Mouse (Mus musculus) kidney, adult 2 months (tissue): ENCODE measurements around the gene Gpx3. TPM values are rescaled to one million over a fixed set of nuclear protein-coding genes. Genes with fewer than 3 reads are reported as not detected.
"Not testable (repeated sequence)": the region's sequence is repeated elsewhere in the genome, so short reads cannot be mapped to it uniquely, and the experiment has no call there.

Source experiments
- DNase-seq: peaks from one replicate; pipeline ENCODE4 v3.0.0; 2021
- H3K27ac ChIP-seq: fragments of 200-500 bp; 2 replicates; pipeline ENCODE4 v1.5.1; 2012; ENCODE audit warnings: low read depth, low read length, control low read depth, inconsistent platforms; ENCODE audit not compliant: insufficient read depth
- H3K27me3 ChIP-seq: fragments of 200-500 bp; replicated peaks from 2 replicates; pipeline ENCODE4 v1.6.1; 2012; ENCODE audit warnings: mild to moderate bottlenecking, moderate library complexity, low read length, inconsistent platforms; ENCODE audit not compliant: control insufficient read depth, insufficient read depth
- H3K36me3 ChIP-seq: fragments of 200-500 bp; 2 replicates; pipeline ENCODE4 v1.6.1; 2012; ENCODE audit warnings: mild to moderate bottlenecking, moderate library complexity, low read length, inconsistent platforms; ENCODE audit not compliant: control insufficient read depth, insufficient read depth
- H3K4me1 ChIP-seq: fragments of 200-500 bp; 2 replicates; pipeline ENCODE4 v1.6.1; 2011; ENCODE audit warnings: low read length; ENCODE audit not compliant: control insufficient read depth, insufficient read depth
- H3K4me3 ChIP-seq: fragments of 200-500 bp; 2 replicates; pipeline ENCODE4 v1.5.1; 2011; ENCODE audit warnings: mild to moderate bottlenecking, low read depth, low read length, control low read depth; ENCODE audit not compliant: insufficient read depth
- CTCF ChIP-seq: fragments of 200-500 bp; conservative IDR thresholded peaks from 2 replicates; pipeline ENCODE4 v1.5.1; 2011; ENCODE audit warnings: low read depth, mild to moderate bottlenecking, control low read depth, low read length, moderate library complexity, mixed read lengths; ENCODE audit not compliant: insufficient read depth, insufficient read length
- POLR2A ChIP-seq: fragments of 200-500 bp; IDR thresholded peaks from one replicate; pipeline ENCODE4 v1.6.1; 2011; ENCODE audit warnings: low read depth, low read length, control low read depth
- WGBS: fragments of 180-500 bp; shearing (Covaris S2); methylation state at CpG from one replicate; pipeline ENCODE4 v1.1.7; 2018; 5-methylcytosine and 5-hydroxymethylcytosine counted together
- polyA plus RNA-seq: library from polyadenylated mRNA; depleted of rRNA; stranded (reverse); fragments of >200 nt; gene quantifications from 2 replicates; pipeline ENCODE4 v1.2.3, GENCODE M21; 2012; rRNA removed

The Gpx3 gene
- polyA plus RNA-seq, 1 experiment = 31,623 TPM

- no peak for DNase-seq
- H3K4me1 ChIP-seq = peaks cover 7% of the 10 kb centered on the region; the same call in 1 of the 2 replicates
- H3K36me3 ChIP-seq = no peaks in the 10 kb centered on the region
- no peak overlapping the region for H3K27ac ChIP-seq
- WGBS = 80% methylated on average over 8 of the region's 8 CpGs
- no peak for TF ChIP-seq CTCF
- no peak for TF ChIP-seq POLR2A
- no peaks in the 10 kb centered on the region for H3K27me3 ChIP-seq
- no peak overlapping the region for H3K4me3 ChIP-seq
Measured at GRCm38 (mm10) chr11:54954716-54955115, 52.5 kb downstream of the Gpx3 start.

- H3K27me3 ChIP-seq, H3K36me3 ChIP-seq, DNase-seq, H3K4me1 ChIP-seq: not testable (repeated sequence)
- Histone ChIP-seq H3K27ac (peak overlapping the region; percentile 85), H3K4me3 (peak overlapping the region; percentile 79)
- WGBS = 34% methylated on average over 10 of the region's 10 CpGs
Measured at GRCm38 (mm10) chr11:54955400-54955734, 53.1 kb downstream of the Gpx3 start.

GRCm38 (mm10) chr11:54955735-54956480, 53.7 kb downstream of the Gpx3 start:
- peak overlapping the region; percentile 79 for H3K4me3 ChIP-seq
- peak; percentile 100 for DNase-seq
- peaks cover 7% of the 10 kb centered on the region; the same call in 1 of the 2 replicates for H3K4me1 ChIP-seq
- peak overlapping the region; percentile 85 for H3K27ac ChIP-seq
- no peaks in the 10 kb centered on the region for H3K36me3 ChIP-seq
- no peaks in the 10 kb centered on the region for H3K27me3 ChIP-seq
- TF ChIP-seq CTCF (no peak), POLR2A (peak; percentile 61)
- under 1% methylated on average over 59 of the region's 59 CpGs for WGBS

- Histone ChIP-seq H3K4me3 (no peak overlapping the region), H3K36me3 (no peaks in the 10 kb centered on the region), H3K27me3 (no peaks in the 10 kb centered on the region), H3K4me1 (peaks cover 9% of the 10 kb centered on the region; the same call in 1 of the 2 replicates), H3K27ac (no peak overlapping the region)
- TF ChIP-seq POLR2A = no peak
- TF ChIP-seq CTCF = no peak
- 80% methylated on average over 7 of the region's 7 CpGs for WGBS
- no peak for DNase-seq
Measured at GRCm38 (mm10) chr11:54956912-54957311, 54.7 kb downstream of the Gpx3 start.

- not testable (repeated sequence) for DNase-seq, H3K36me3 ChIP-seq, H3K4me3 ChIP-seq, H3K27ac ChIP-seq, H3K27me3 ChIP-seq
- 87% methylated on average over 3 of the region's 3 CpGs for WGBS
- H3K4me1 ChIP-seq = peaks cover 12% of the 10 kb centered on the region
Measured at GRCm38 (mm10) chr11:54957708-54958107, 55.5 kb downstream of the Gpx3 start.

- WGBS = 40% methylated on average over 3 of the region's 3 CpGs
- no peaks in the 10 kb centered on the region for H3K27me3 ChIP-seq
- DNase-seq = no peak
- H3K4me3 ChIP-seq = no peak overlapping the region
- no peak for TF ChIP-seq CTCF
- TF ChIP-seq POLR2A = no peak
- peaks cover 15% of the 10 kb centered on the region for H3K4me1 ChIP-seq
- H3K27ac ChIP-seq = no peak overlapping the region
- no peaks in the 10 kb centered on the region for H3K36me3 ChIP-seq
Measured at GRCm38 (mm10) chr11:54958571-54959073, 56.4 kb downstream of the Gpx3 start.

Other genes starting within 250 kb of the Gpx3 start
- 26.5 and 30.6 TPM in 2 replicates for gene Cdc42se2, start 114.8 kb upstream of the Gpx3 start, polyA plus RNA-seq
- 1.4 and 3.9 TPM in 2 replicates for gene Lyrm7, start 41.5 kb upstream of the Gpx3 start, polyA plus RNA-seq
- 1,115 and 1,173 TPM in 2 replicates for gene Hint1, start 36.1 kb upstream of the Gpx3 start, polyA plus RNA-seq
- gene Tnip1, start 60.5 kb downstream of the Gpx3 start, polyA plus RNA-seq = 19.1 and 20.6 TPM in 2 replicates
- 76.5 and 87.9 TPM in 2 replicates for gene Anxa6, start 131.0 kb downstream of the Gpx3 start, polyA plus RNA-seq
- 1.6 and 2.0 TPM in 2 replicates for gene Ccdc69, start 175.7 kb downstream of the Gpx3 start, polyA plus RNA-seq
- 216 TPM in 2 replicates for gene Gm2a, start 195.7 kb downstream of the Gpx3 start, polyA plus RNA-seq
- 0.04 and 0.11 TPM in 2 replicates for gene Slc36a3, start 249.3 kb downstream of the Gpx3 start, polyA plus RNA-seq